Mouse (Mus musculus) left cerebral cortex, adult 8-10 months (tissue): ENCODE measurements around the gene Tprg. TPM values are rescaled to one million over a fixed set of nuclear protein-coding genes. Genes with fewer than 3 reads are reported as not detected.

Source experiments
- DNase-seq, 2 experiments: peaks; one replicate each; pipeline ENCODE4 v3.0.0; 2022; ENCODE audit warnings: low spot score in 2 of 2
- total RNA-seq, 4 experiments: library from RNA; stranded (reverse); gene quantifications; 2 replicates each; pipeline ENCODE4 v1.2.4; 2022

Gene Tprg
- total RNA-seq, 4 experiments from 2014 or later: not detected

DNA sequence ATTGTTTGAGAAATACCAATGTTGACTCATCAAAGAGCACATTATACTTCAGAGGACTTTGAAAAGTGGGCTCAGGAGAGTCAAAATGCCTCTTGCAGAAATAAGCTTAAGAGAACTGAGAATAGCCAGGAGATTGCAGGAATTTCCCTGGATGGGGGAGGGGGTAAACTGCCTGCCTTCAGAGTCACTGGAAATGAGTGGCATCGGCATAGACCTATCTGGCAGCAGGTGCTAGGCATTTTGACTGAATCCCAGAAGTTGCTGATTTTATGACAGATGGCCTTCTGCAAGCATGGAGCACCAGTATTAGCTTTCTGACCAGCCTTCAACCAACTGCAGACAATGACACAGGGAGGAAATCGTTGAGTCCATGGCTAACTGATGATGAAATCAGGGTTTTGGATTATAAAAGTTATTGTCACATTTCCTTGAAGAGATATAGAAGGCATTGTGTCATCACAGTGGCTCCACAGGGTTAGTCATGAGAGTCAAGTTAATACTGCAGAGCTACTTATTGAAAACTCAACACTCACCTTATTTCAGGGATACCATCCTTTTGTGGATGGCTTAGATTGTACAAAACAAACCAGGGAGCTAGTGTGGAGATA, 39.1 kb downstream of the Tprg start:
- DNase-seq: no peak

- no peak for DNase-seq
Measured at GRCm38 (mm10) chr16:25333279-25334219, 46.9 kb downstream of the Tprg start.

DNA sequence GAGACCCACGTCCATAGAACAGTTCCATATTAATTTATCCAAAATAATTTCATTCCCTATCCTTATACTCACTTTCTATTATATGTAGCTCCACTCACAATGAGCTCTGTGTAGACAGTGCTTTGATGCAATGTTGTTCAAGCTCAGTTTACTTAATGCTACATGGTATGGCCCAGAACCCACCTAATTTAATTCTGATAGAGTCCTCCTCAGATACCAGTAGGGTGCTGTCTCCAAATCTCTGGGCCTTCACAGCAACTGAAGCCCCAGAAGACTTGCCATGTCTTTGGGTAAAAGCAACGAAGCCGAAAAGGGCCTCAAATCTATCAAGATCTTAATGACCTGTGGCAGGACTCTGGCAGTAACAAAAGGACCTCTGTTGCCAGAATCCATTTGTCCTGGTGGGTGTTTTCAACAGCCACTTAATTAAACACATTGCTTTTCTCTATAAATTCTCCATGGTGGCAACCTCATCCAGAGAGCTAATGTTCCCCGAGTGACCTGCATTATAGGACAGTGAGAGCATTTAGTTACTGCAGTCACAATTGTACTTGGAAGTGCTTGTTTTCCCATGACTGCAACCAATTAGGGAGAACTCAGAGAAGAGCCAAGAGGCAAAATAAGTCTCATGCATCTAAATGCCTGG, 48.6 kb downstream of the Tprg start:
- no peak for DNase-seq

DNA sequence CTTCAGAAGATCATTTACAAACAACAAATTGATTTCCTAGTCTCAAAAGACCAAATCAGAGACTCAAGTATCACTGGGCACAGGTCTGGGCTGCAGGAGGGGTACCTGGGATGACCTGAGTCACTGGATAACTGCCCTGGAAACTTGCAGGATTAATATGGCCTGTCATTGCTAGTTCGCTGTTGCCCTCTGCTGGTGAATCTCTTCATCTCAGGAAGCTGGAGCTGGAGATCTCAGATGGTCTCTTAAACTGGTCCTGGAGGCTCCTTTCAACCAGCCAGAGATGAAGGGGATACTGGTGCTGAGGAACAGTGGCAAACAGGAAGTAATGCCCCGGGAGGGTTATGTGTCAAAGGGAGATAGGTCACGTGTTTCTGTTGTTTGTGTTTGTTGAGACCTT, 63.0 kb downstream of the Tprg start:
- DNase-seq: peak; percentile 24 to 46

- DNase-seq: no peak
Measured at GRCm38 (mm10) chr16:25367834-25368233, 81.2 kb downstream of the Tprg start.

- DNase-seq: no peak
Measured at GRCm38 (mm10) chr16:25369984-25370412, 83.4 kb downstream of the Tprg start.

DNA sequence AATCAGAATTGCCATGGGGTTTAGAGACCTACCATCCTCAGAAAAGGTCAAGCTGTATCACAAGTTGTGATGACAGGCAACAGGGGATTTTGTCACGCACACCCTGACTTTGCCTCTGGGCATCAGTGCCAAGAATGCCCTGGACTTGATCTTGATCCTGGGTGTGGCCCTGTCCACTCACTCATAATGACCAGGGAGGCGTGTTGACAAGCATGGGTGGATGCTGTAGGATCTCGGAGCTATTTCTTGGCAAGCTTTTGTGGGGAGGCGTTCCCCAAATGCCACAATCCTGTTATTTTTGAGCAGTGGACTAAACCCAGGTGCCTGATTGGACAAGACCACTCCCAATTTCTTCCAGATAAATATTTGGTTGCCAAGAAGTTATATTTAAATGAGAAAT, 87.5 kb downstream of the Tprg start:
- no peak for DNase-seq

DNA sequence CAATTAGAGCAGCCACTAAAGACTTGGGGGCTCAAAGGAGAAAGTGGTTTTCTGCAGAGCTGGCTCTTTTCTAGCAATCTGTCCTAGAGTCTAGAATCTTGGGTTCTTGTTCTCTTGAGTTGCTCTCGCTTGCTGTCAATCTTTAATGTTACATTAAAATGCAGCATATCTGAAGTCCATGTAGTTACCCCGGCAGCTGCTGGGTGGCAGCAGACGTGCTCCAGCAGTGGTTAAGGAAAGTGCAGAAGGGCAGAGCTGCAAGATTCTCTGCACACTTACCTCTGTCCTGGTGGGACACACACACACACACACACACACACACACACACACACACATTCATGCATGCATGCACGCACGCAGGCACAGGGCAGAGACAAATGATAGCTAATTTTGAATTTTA, 88.2 kb downstream of the Tprg start:
- DNase-seq: no peak

DNA sequence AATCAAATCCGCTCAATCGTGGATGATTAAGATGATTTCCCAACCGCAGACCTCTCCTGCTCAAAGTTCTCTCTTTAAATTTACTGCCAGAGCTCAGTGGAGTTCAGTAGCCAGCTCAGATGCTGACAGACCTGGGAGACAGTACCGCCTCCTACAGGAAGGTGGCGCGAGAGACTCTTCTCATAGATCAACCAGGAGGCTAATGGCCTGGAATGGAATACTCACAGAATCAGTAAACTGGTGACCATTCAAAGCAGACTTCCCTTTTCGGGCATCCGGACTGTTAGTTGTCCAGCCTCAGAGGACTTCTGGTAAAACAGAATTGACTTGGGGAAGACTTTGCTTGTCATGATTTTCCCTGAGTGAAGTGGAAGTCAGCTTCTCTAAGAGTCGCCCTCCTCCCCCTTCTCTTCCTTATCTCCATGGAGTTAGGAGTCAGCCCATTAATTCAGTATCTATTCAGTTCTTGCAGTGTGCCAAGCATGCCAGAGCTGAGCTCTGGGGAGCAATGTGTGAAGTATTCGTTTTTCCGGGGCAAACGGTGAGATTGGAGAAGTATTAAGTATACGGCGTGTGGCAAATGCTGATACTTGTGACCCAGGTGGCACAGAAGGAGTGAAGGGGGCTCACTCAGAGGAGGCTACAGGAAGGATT, 90.2 kb downstream of the Tprg start:
- DNase-seq: peak; percentile 46 to 57

GRCm38 (mm10) chr16:25377695-25378094, 91.1 kb downstream of the Tprg start:
- DNase-seq: no peak

DNA sequence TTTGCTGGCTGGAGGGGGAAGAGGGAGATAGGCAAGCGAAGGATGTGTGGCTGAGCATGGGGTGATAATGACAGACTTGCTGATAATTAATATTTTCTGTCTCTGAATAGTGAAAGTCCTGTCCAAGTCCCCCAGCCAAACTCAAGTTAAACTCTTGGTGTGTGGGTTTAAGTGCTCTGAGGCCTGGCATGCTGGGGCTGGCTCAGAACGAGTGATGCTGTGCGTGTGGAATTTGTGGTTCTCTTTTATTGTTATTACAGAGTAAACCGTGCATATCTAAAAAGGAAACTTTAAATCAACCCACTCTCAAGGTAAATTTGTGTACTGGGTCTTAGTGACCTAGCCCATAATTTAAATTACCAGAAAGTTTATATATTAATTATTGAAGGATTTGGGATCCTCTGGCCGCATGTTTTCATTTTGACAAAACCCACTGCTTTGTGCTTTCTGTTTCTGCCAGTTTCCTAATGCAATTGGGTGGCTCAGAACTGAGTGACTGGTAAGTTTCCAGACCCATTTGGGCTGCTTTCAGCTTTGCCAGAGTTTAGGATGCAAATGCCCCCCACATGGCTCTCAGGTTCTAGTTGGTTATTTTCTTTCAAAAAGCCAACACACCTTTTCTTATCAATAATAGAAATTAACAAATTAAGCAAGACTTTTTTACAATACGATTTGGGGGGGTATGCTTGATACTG, 99.0 kb downstream of the Tprg start:
- no peak for DNase-seq

- no peak for DNase-seq
Measured at GRCm38 (mm10) chr16:25394676-25395075, 108.1 kb downstream of the Tprg start.

- no peak for DNase-seq
Measured at GRCm38 (mm10) chr16:25404156-25404555, 117.5 kb downstream of the Tprg start.

DNA sequence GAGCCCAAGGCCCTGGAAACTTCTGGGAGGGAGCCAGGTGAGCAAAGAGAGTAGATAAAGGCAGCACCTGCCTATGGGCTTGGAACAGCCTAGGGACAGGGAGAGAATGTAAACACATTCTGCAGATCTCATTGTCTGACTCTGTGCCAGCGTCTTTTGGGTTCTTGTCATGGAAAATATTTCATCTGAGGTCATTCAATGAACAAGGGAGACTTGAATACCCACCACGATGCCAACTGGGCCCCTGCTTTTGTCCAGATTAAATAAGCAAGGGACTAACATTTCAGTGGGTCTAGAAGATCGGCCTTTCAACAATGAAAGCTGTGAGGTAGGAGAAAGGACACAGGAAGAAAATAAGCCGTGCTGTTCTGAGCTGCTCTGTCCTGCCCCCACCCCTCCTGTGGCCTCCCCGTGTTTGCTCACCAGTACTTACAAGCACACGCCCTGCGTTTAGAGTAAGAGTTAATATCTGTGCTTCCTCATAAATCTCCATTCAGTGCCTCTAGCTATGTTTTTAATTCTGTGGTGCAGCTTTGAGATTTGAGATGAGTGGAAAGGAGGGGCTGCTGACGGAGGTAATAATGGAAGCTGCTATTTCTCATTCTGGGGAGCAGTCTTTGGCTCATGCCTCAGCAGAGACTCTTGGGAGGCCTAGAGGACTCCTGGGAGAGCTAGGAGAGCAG, 120.7 kb downstream of the Tprg start:
- no peak for DNase-seq

- DNase-seq: no peak
Measured at GRCm38 (mm10) chr16:25408032-25408431, 121.4 kb downstream of the Tprg start.

GRCm38 (mm10) chr16:25411307-25411706, 124.7 kb downstream of the Tprg start:
- DNase-seq: no peak

- DNase-seq: no peak
Measured at GRCm38 (mm10) chr16:25413885-25414284, 127.3 kb downstream of the Tprg start.

DNA sequence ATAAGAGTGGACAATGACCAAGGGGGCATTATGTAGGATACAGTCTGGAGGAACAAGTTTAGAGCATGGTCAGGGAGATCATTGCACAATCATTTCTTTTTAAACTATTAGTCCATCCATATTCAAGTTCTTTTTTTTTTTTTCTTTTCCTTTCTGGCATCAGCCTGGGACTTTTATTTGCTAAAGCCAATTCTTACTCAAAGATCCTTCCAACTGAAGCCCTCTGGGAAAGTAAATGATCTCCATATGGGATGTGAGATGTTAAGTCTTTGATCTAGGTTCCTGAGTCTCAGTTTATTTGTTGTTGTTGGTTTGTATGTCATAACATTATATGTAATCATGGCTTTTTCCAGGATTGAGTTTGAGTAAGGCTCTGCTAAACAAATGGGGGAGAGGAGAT, 128.6 kb downstream of the Tprg start:
- no peak for DNase-seq

GRCm38 (mm10) chr16:25417875-25418630, 131.4 kb downstream of the Tprg start:
- no peak for DNase-seq

DNA sequence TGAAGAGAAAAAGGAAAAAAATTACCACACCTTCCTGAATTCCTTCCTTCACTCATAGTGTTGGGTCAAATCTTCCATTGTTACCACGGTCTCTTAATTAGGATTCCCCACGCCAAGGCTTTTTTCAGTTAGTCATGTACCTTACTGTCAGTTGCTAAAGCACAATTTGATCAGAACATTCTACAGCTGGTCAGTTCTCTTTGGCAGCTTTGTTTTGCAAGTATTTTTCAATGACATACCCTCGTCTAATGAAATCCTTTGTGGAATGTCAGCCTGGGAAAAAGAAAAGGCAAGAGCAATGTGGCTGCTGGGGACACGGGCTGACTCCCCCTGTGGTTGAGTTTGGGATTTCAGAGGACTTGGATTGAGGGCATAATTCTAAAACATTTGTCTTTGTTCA, 136.4 kb downstream of the Tprg start:
- no peak for DNase-seq
